Mouse (Mus musculus) stomach, embryonic 15.5 days (tissue): ENCODE results near the gene Vps37b. TPM values are rescaled to one million over a fixed set of nuclear protein-coding genes. Genes with fewer than 3 reads are reported as not detected.
A peak's percentile ranks its signal among the peaks of the same experiment; 100 is the strongest.
"Not testable (repeated sequence)": the region's sequence is repeated elsewhere in the genome, so short reads cannot be mapped to it uniquely, and the experiment has no call there.

ENCODE experiments used
- ATAC-seq: fragments of 200-750 bp; cut with Nextera tagmentation; 2 replicates; pipeline ENCODE4 v1.8.0; 2017; ENCODE audit warnings: low read depth, moderate number of reproducible peaks, moderate TSS enrichment; ENCODE audit not compliant: insufficient read depth, low FRiP score
- H3K27ac ChIP-seq: fragments of 300-500 bp; sonication (generic); 2 replicates; pipeline ENCODE4 v1.5.1; 2015; ENCODE audit warnings: mild to moderate bottlenecking, inconsistent platforms
- H3K27me3 ChIP-seq: fragments of 300-500 bp; sonication (generic); replicated peaks from 2 replicates; pipeline ENCODE4 v1.6.1; 2015; ENCODE audit warnings: inconsistent platforms
- H3K36me3 ChIP-seq: fragments of 300-500 bp; sonication (generic); 2 replicates; pipeline ENCODE4 v1.6.1; 2015; ENCODE audit warnings: inconsistent platforms
- H3K4me1 ChIP-seq: fragments of 300-500 bp; sonication (generic); 2 replicates; pipeline ENCODE4 v1.6.1; 2015; ENCODE audit warnings: inconsistent platforms
- H3K4me2 ChIP-seq: fragments of 300-500 bp; sonication (generic); 2 replicates; pipeline ENCODE4 v1.6.1; 2015; ENCODE audit warnings: mild to moderate bottlenecking, inconsistent platforms
- H3K4me3 ChIP-seq: fragments of 300-500 bp; sonication (generic); replicated peaks from 2 replicates; pipeline ENCODE4 v1.5.1; 2015; ENCODE audit warnings: inconsistent platforms
- H3K9ac ChIP-seq: fragments of 300-500 bp; sonication (generic); 2 replicates; pipeline ENCODE4 v1.6.1; 2015; ENCODE audit warnings: inconsistent platforms
- H3K9me3 ChIP-seq: fragments of 300-500 bp; sonication (generic); 2 replicates; pipeline ENCODE4 v1.6.1; 2016; ENCODE audit warnings: inconsistent platforms
- WGBS: fragments of 180-500 bp; shearing (Covaris S2); methylation state at CpG from one replicate; pipeline ENCODE4 v1.1.7; 2015; 5-methylcytosine and 5-hydroxymethylcytosine counted together
- polyA plus RNA-seq: library from polyadenylated mRNA; unstranded; fragments of >200 nt; fragmentation: Nextera tagmentation; extraction: Ambion mirVana; gene quantifications from 2 replicates; pipeline ENCODE4 v1.2.1, GENCODE M21; 2015

The Vps37b gene
- polyA plus RNA-seq, 1 experiment from 2014 or later: 36.2 TPM

GRCm38 (mm10) chr5:124059677-124060076, 27.6 kb upstream of the Vps37b start:
- no peaks in the 10 kb centered on the region; the same call in 1 of the 2 replicates for H3K4me1 ChIP-seq
- 0 out of 2 replicates have a peak overlapping the region, but pooled peaks have one; percentile 12 for H3K27ac ChIP-seq
- no peak overlapping the region for H3K4me2 ChIP-seq
- no peak overlapping the region for H3K4me3 ChIP-seq
- H3K9me3 ChIP-seq: no peaks in the 10 kb centered on the region
- H3K9ac ChIP-seq: no peak overlapping the region
- 47% methylated on average over 5 of the region's 5 CpGs for WGBS
- ATAC-seq: no peak
- no peaks in the 10 kb centered on the region for H3K36me3 ChIP-seq
- H3K27me3 ChIP-seq: no peaks in the 10 kb centered on the region

GRCm38 (mm10) chr5:124058749-124059148, 26.7 kb upstream of the Vps37b start:
- no peaks in the 10 kb centered on the region; the same call in 1 of the 2 replicates for H3K4me1 ChIP-seq
- WGBS: 72% methylated on average over 7 of the region's 7 CpGs
- no peak for ATAC-seq
- no peak overlapping the region for H3K4me2 ChIP-seq
- no peaks in the 10 kb centered on the region for H3K36me3 ChIP-seq
- no peaks in the 10 kb centered on the region for H3K27me3 ChIP-seq
- no peak overlapping the region for H3K27ac ChIP-seq
- H3K9me3 ChIP-seq: no peaks in the 10 kb centered on the region
- no peak overlapping the region for H3K4me3 ChIP-seq
- H3K9ac ChIP-seq: no peak overlapping the region

- Histone ChIP-seq H3K4me2 (no peak overlapping the region), H3K4me1 (no peaks in the 10 kb centered on the region; the same call in 1 of the 2 replicates), H3K4me3 (no peak overlapping the region), H3K9me3 (no peaks in the 10 kb centered on the region), H3K27me3 (no peaks in the 10 kb centered on the region), H3K9ac (no peak overlapping the region), H3K36me3 (no peaks in the 10 kb centered on the region), H3K27ac (no peak overlapping the region)
- WGBS: 63% methylated on average over 4 of the region's 4 CpGs
- ATAC-seq: no peak
These were observed 24.9 kb upstream of the Vps37b start for GRCm38 (mm10) chr5:124056956-124057355.

- Histone ChIP-seq H3K9me3 (no peaks in the 10 kb centered on the region), H3K9ac (no peak overlapping the region), H3K27ac (no peak overlapping the region), H3K36me3 (no peaks in the 10 kb centered on the region), H3K4me3 (no peak overlapping the region), H3K4me1 (no peaks in the 10 kb centered on the region; the same call in 1 of the 2 replicates), H3K4me2 (no peak overlapping the region), H3K27me3 (no peaks in the 10 kb centered on the region)
- ATAC-seq: no peak
- 98% methylated on average over 1 of the region's 1 CpGs for WGBS
These were observed 24.1 kb upstream of the Vps37b start for GRCm38 (mm10) chr5:124056219-124056618.

GRCm38 (mm10) chr5:124052641-124053040, 20.6 kb upstream of the Vps37b start:
- not testable (repeated sequence) for H3K36me3 ChIP-seq, H3K4me2 ChIP-seq, H3K9me3 ChIP-seq, H3K27ac ChIP-seq, H3K27me3 ChIP-seq, H3K4me3 ChIP-seq, H3K9ac ChIP-seq, ATAC-seq
- peaks cover 16% of the 10 kb centered on the region for H3K4me1 ChIP-seq
- WGBS: 88% methylated on average over 7 of the region's 7 CpGs

- Histone ChIP-seq H3K4me1 (peaks cover 20% of the 10 kb centered on the region), H3K4me3 (no peak overlapping the region), H3K9ac (no peak overlapping the region), H3K27me3 (no peaks in the 10 kb centered on the region), H3K9me3 (no peaks in the 10 kb centered on the region), H3K27ac (0 out of 2 replicates have a peak overlapping the region, but pooled peaks have one; percentile 31), H3K36me3 (no peaks in the 10 kb centered on the region), H3K4me2 (no peak overlapping the region)
- WGBS: 62% methylated on average over 11 of the region's 11 CpGs
- peak; percentile 85 for ATAC-seq
These were observed 19.9 kb upstream of the Vps37b start for GRCm38 (mm10) chr5:124051899-124052491.

- no peak overlapping the region for H3K4me3 ChIP-seq
- ATAC-seq: no peak
- no peaks in the 10 kb centered on the region for H3K27me3 ChIP-seq
- peaks cover 21% of the 10 kb centered on the region for H3K4me1 ChIP-seq
- H3K36me3 ChIP-seq: no peaks in the 10 kb centered on the region
- WGBS: 58% methylated on average over 14 of the region's 14 CpGs
- peak overlapping the region; percentile 80 for H3K27ac ChIP-seq
- H3K4me2 ChIP-seq: peak overlapping the region; percentile 10; the same call in 1 of the 2 replicates
- no peak overlapping the region for H3K9ac ChIP-seq
- no peaks in the 10 kb centered on the region for H3K9me3 ChIP-seq
These were observed 18.3 kb upstream of the Vps37b start for GRCm38 (mm10) chr5:124050095-124051050.

GRCm38 (mm10) chr5:124049249-124050045, 17.4 kb upstream of the Vps37b start:
- Histone ChIP-seq H3K27me3 (no peaks in the 10 kb centered on the region), H3K4me1 (peaks cover 21% of the 10 kb centered on the region), H3K9me3 (no peaks in the 10 kb centered on the region), H3K4me3 (no peak overlapping the region), H3K9ac (no peak overlapping the region), H3K4me2 (no peak overlapping the region; the same call in 1 of the 2 replicates), H3K27ac (peak overlapping the region; percentile 80), H3K36me3 (no peaks in the 10 kb centered on the region)
- ATAC-seq: no peak
- 58% methylated on average over 15 of the region's 15 CpGs for WGBS

- Histone ChIP-seq H3K36me3 (no peaks in the 10 kb centered on the region), H3K4me2 (no peak overlapping the region), H3K27ac (peak overlapping the region; percentile 92), H3K4me3 (no peak overlapping the region), H3K9me3 (no peaks in the 10 kb centered on the region), H3K4me1 (peaks cover 21% of the 10 kb centered on the region), H3K27me3 (no peaks in the 10 kb centered on the region), H3K9ac (no peak overlapping the region)
- WGBS: 64% methylated on average over 7 of the region's 7 CpGs
- peak; percentile 77 for ATAC-seq
These were observed 14.8 kb upstream of the Vps37b start for GRCm38 (mm10) chr5:124046741-124047401.

- no peaks in the 10 kb centered on the region for H3K36me3 ChIP-seq
- H3K27me3 ChIP-seq: no peaks in the 10 kb centered on the region
- H3K9me3 ChIP-seq: no peaks in the 10 kb centered on the region
- whole genome bisulfite sequencing: 23% methylated on average over 11 of the region's 11 CpGs
- H3K27ac ChIP-seq: peak overlapping the region; percentile 40
- peaks cover 19% of the 10 kb centered on the region for H3K4me1 ChIP-seq
- no peak overlapping the region for H3K4me3 ChIP-seq
- H3K9ac ChIP-seq: no peak overlapping the region
- ATAC-seq: no peak
- no peak overlapping the region for H3K4me2 ChIP-seq
These were observed 13.5 kb upstream of the Vps37b start for GRCm38 (mm10) chr5:124045453-124046010.

GRCm38 (mm10) chr5:124043999-124044398, 11.9 kb upstream of the Vps37b start:
- H3K9ac ChIP-seq: no peak overlapping the region
- H3K4me2 ChIP-seq: no peak overlapping the region
- no peaks in the 10 kb centered on the region for H3K36me3 ChIP-seq
- ATAC-seq: no peak
- no peaks in the 10 kb centered on the region for H3K27me3 ChIP-seq
- 86% methylated on average over 5 of the region's 5 CpGs for WGBS
- H3K9me3 ChIP-seq: no peaks in the 10 kb centered on the region
- no peak overlapping the region for H3K4me3 ChIP-seq
- H3K4me1 ChIP-seq: peaks cover 7% of the 10 kb centered on the region; the same call in 1 of the 2 replicates
- peak overlapping the region; percentile 84 for H3K27ac ChIP-seq
